Mouse (Mus musculus): Measurements from ENCODE around the gene Ptpn23. TPM values are rescaled to one million over a fixed set of nuclear protein-coding genes. Genes with fewer than 3 reads are reported as not detected.

The Ptpn23 gene
- 17.6 and 18.7 TPM in 2 replicates for polyA plus RNA-seq (2014; fragmentation: Nextera tagmentation; extraction: Ambion mirVana)

DNA sequence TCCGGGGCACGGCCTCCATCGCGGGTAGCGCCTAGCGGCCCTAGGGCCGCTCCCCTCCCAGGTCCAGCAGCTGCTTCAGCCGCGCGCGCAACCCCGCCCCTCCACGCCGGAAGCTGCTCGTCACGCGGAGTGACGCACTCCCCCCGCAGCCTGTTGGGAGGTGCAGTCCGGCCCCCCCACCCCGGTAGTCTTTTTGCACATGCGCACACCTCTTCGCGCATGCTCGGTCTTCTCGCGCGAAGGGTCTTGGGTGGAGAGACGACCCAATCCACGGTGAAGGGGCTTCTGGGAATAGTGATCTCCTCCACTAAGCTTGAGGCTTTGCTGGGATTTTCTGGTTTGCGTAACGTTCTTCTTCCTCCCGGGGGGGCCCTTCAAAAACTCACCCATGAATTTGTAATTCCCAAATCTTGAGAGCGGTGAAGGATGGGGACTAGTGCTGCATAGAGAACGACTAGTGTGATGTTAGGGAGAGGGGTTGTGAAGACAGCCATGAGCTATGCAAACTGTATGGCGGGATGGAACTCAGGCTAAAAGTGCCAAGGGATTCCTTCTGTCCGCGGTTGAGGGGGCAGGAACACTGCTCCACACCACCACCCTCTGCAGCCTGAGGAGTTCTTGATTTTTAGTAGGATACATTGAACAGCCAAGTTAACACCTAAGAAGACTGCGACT is at the start of gene Ptpn23:
Ptpn23 (minus strand) TSS at position 115 of the 675 bp plus-strand sequence.
- peak; percentile 92 for ATAC-seq (replicated peaks; ENCODE audit: low FRiP score, low TSS enrichment, low read depth)
- under 1% methylated on average over 38 of the region's 39 CpGs for WGBS

GRCm38 (mm10) chr9:110452523-110452922 is 44.5 kb upstream of the Ptpn23 start:
- Histone ChIP-seq H3K9me3 (ENCODE audit: control insufficient read depth, low read length) (no peaks in the 10 kb centered on the region), H3K9ac (ENCODE audit: low read length) (no peak overlapping the region), H3K36me3 (ENCODE audit: control insufficient read depth, insufficient read depth, low read length) (peaks cover 12% of the 10 kb centered on the region; the same call in 1 of the 2 replicates), H3K27me3 (replicated peaks; ENCODE audit: control insufficient read depth, insufficient read depth, low read length) (no peaks in the 10 kb centered on the region), H3K4me2 (ENCODE audit: low read length) (no peak overlapping the region), H3K4me1 (replicated peaks; ENCODE audit: control insufficient read depth, insufficient read depth, low read length) (no peaks in the 10 kb centered on the region), H3K27ac (ENCODE audit: low read depth) (no peak overlapping the region), H3K4me3 (ENCODE audit: low read depth, low read length) (no peak overlapping the region)
- ATAC-seq (replicated peaks; ENCODE audit: low FRiP score, low TSS enrichment, low read depth), result no peak
- no peak for DNase-seq (ENCODE audit: low spot score)
- 81% methylated on average over 3 of the region's 3 CpGs for WGBS

More for the DNA sequence above, at the start of gene Ptpn23:
- Histone ChIP-seq H3K36me3 (ENCODE audit: control insufficient read depth, insufficient read depth, low read length) (peaks cover 9% of the 10 kb centered on the region; the same call in 1 of the 2 replicates), H3K4me3 (ENCODE audit: low read depth, low read length) (peak within 1 kb of the TSS; percentile 91), H3K9me3 (ENCODE audit: control insufficient read depth, low read length) (no peaks in the 10 kb centered on the region), H3K4me1 (replicated peaks; ENCODE audit: control insufficient read depth, insufficient read depth, low read length) (peaks cover 16% of the 10 kb centered on the region), H3K27me3 (replicated peaks; ENCODE audit: control insufficient read depth, insufficient read depth, low read length) (no peaks in the 10 kb centered on the region), H3K9ac (ENCODE audit: low read length) (peak within 1 kb of the TSS; percentile 78), H3K4me2 (ENCODE audit: low read length) (peak within 1 kb of the TSS; percentile 75), H3K27ac (ENCODE audit: low read depth) (peak within 1 kb of the TSS; percentile 86)
- peak; percentile 95 for DNase-seq (ENCODE audit: low spot score)

GRCm38 (mm10) chr9:110448857-110449617 is 41.0 kb upstream of the Ptpn23 start:
- WGBS, result 30% methylated on average over 11 of the region's 11 CpGs
- DNase-seq (ENCODE audit: low spot score), result peak; percentile 86
- no peak overlapping the region for H3K27ac ChIP-seq (ENCODE audit: low read depth)
- H3K36me3 ChIP-seq (ENCODE audit: control insufficient read depth, insufficient read depth, low read length), result peaks cover 16% of the 10 kb centered on the region; the same call in 1 of the 2 replicates
- no peaks in the 10 kb centered on the region for H3K4me1 ChIP-seq (replicated peaks; ENCODE audit: control insufficient read depth, insufficient read depth, low read length)
- H3K27me3 ChIP-seq (replicated peaks; ENCODE audit: control insufficient read depth, insufficient read depth, low read length), result no peaks in the 10 kb centered on the region
- no peak overlapping the region for H3K4me3 ChIP-seq (ENCODE audit: low read depth, low read length)
- no peak overlapping the region for H3K4me2 ChIP-seq (ENCODE audit: low read length)
- no peaks in the 10 kb centered on the region for H3K9me3 ChIP-seq (ENCODE audit: control insufficient read depth, low read length)
- no peak overlapping the region for H3K9ac ChIP-seq (ENCODE audit: low read length)
- ATAC-seq (replicated peaks; ENCODE audit: low FRiP score, low TSS enrichment, low read depth), result peak; percentile 72

GRCm38 (mm10) chr9:110448356-110448755 is 40.3 kb upstream of the Ptpn23 start:
- Histone ChIP-seq H3K27ac (ENCODE audit: low read depth) (no peak overlapping the region), H3K36me3 (ENCODE audit: control insufficient read depth, insufficient read depth, low read length) (peaks cover 16% of the 10 kb centered on the region; the same call in 1 of the 2 replicates), H3K27me3 (replicated peaks; ENCODE audit: control insufficient read depth, insufficient read depth, low read length) (no peaks in the 10 kb centered on the region), H3K9me3 (ENCODE audit: control insufficient read depth, low read length) (no peaks in the 10 kb centered on the region), H3K9ac (ENCODE audit: low read length) (no peak overlapping the region), H3K4me2 (ENCODE audit: low read length) (no peak overlapping the region), H3K4me3 (ENCODE audit: low read depth, low read length) (no peak overlapping the region), H3K4me1 (replicated peaks; ENCODE audit: control insufficient read depth, insufficient read depth, low read length) (no peaks in the 10 kb centered on the region)
- DNase-seq (ENCODE audit: low spot score) (no peak), ATAC-seq (replicated peaks; ENCODE audit: low FRiP score, low TSS enrichment, low read depth) (no peak)
- WGBS, result 83% methylated on average over 15 of the region's 15 CpGs

- H3K4me2 ChIP-seq (ENCODE audit: low read length), result no peak overlapping the region
- no peak overlapping the region for H3K4me3 ChIP-seq (ENCODE audit: low read depth, low read length)
- H3K27me3 ChIP-seq (replicated peaks; ENCODE audit: control insufficient read depth, insufficient read depth, low read length), result no peaks in the 10 kb centered on the region
- no peak for DNase-seq (ENCODE audit: low spot score)
- no peaks in the 10 kb centered on the region for H3K9me3 ChIP-seq (ENCODE audit: control insufficient read depth, low read length)
- no peak overlapping the region for H3K9ac ChIP-seq (ENCODE audit: low read length)
- no peaks in the 10 kb centered on the region for H3K4me1 ChIP-seq (replicated peaks; ENCODE audit: control insufficient read depth, insufficient read depth, low read length)
- 88% methylated on average over 6 of the region's 6 CpGs for WGBS
- peaks cover 17% of the 10 kb centered on the region for H3K36me3 ChIP-seq (ENCODE audit: control insufficient read depth, insufficient read depth, low read length)
- no peak overlapping the region for H3K27ac ChIP-seq (ENCODE audit: low read depth)
- no peak for ATAC-seq (replicated peaks; ENCODE audit: low FRiP score, low TSS enrichment, low read depth)
Measured at GRCm38 (mm10) chr9:110440559-110440958, 32.5 kb upstream of the Ptpn23 start.

DNA sequence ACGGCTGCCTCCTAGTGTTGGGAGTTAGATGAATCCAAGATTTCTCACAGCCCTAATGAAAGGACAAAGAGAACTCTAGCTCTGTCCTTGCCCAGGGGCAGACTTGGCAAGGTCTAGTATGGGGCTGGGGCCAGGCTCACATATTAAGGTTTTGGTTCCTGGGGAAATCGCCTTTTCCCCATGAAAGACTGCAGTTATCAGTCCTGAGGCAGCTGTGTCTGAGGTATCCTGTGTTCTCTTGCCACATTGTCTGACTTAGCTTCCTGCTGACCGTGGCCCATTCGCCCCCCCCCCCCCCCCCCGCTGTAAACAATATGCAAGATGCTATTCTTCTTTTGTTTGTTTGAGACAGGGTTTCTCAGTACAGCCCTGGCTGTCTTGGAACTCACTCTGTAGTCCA is 32.0 kb upstream of the Ptpn23 start:
- ATAC-seq (replicated peaks; ENCODE audit: low FRiP score, low TSS enrichment, low read depth) (no peak), DNase-seq (ENCODE audit: low spot score) (no peak)
- Histone ChIP-seq H3K27ac (ENCODE audit: low read depth) (no peak overlapping the region), H3K27me3 (replicated peaks; ENCODE audit: control insufficient read depth, insufficient read depth, low read length) (no peaks in the 10 kb centered on the region), H3K9ac (ENCODE audit: low read length) (no peak overlapping the region), H3K4me3 (ENCODE audit: low read depth, low read length) (no peak overlapping the region), H3K9me3 (ENCODE audit: control insufficient read depth, low read length) (no peaks in the 10 kb centered on the region), H3K36me3 (ENCODE audit: control insufficient read depth, insufficient read depth, low read length) (peaks cover 22% of the 10 kb centered on the region), H3K4me2 (ENCODE audit: low read length) (no peak overlapping the region), H3K4me1 (replicated peaks; ENCODE audit: control insufficient read depth, insufficient read depth, low read length) (no peaks in the 10 kb centered on the region)
- WGBS, result 65% methylated on average over 5 of the region's 5 CpGs

- 91% methylated on average over 11 of the region's 11 CpGs for WGBS
- DNase-seq (ENCODE audit: low spot score), result no peak
- Histone ChIP-seq H3K27me3 (replicated peaks; ENCODE audit: control insufficient read depth, insufficient read depth, low read length) (no peaks in the 10 kb centered on the region), H3K9me3 (ENCODE audit: control insufficient read depth, low read length) (no peaks in the 10 kb centered on the region), H3K36me3 (ENCODE audit: control insufficient read depth, insufficient read depth, low read length) (peaks cover 20% of the 10 kb centered on the region), H3K27ac (ENCODE audit: low read depth) (no peak overlapping the region), H3K4me1 (replicated peaks; ENCODE audit: control insufficient read depth, insufficient read depth, low read length) (no peaks in the 10 kb centered on the region), H3K9ac (ENCODE audit: low read length) (no peak overlapping the region), H3K4me2 (ENCODE audit: low read length) (no peak overlapping the region), H3K4me3 (ENCODE audit: low read depth, low read length) (no peak overlapping the region)
- ATAC-seq (replicated peaks; ENCODE audit: low FRiP score, low TSS enrichment, low read depth), result no peak
Measured at GRCm38 (mm10) chr9:110436041-110436440, 28.0 kb upstream of the Ptpn23 start.

DNA sequence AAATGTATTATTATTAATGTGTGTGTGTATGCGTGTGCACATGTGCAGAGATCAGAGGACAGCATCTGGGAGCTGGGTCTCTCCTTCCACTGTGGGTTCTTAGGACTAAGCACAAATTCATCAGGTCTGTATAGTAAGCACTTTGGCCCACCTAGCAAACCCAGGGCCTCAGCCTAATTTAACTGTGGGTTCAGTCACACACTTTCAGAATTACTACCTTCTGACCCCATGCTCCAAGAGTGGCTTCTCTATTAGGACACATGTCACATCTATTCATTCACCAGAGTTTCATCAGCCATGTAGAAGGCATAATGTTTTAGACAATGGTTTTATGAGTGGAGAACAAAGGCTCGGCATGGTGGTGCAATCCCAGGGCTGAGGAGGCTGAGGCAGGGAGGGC is 25.0 kb upstream of the Ptpn23 start:
- no peaks in the 10 kb centered on the region for H3K9me3 ChIP-seq (ENCODE audit: control insufficient read depth, low read length)
- H3K4me3 ChIP-seq (ENCODE audit: low read depth, low read length), result no peak overlapping the region
- DNase-seq (ENCODE audit: low spot score), result no peak
- H3K27ac ChIP-seq (ENCODE audit: low read depth), result no peak overlapping the region
- 94% methylated on average over 2 of the region's 2 CpGs for WGBS
- H3K4me2 ChIP-seq (ENCODE audit: low read length), result no peak overlapping the region
- no peaks in the 10 kb centered on the region for H3K27me3 ChIP-seq (replicated peaks; ENCODE audit: control insufficient read depth, insufficient read depth, low read length)
- H3K9ac ChIP-seq (ENCODE audit: low read length), result no peak overlapping the region
- no peaks in the 10 kb centered on the region for H3K4me1 ChIP-seq (replicated peaks; ENCODE audit: control insufficient read depth, insufficient read depth, low read length)
- no peak for ATAC-seq (replicated peaks; ENCODE audit: low FRiP score, low TSS enrichment, low read depth)
- peaks cover 37% of the 10 kb centered on the region for H3K36me3 ChIP-seq (ENCODE audit: control insufficient read depth, insufficient read depth, low read length)

All from intestine, embryonic 14.5 days (tissue).